Mouse (Mus musculus): ENCODE measurements around the gene Mpp4.

DNA sequence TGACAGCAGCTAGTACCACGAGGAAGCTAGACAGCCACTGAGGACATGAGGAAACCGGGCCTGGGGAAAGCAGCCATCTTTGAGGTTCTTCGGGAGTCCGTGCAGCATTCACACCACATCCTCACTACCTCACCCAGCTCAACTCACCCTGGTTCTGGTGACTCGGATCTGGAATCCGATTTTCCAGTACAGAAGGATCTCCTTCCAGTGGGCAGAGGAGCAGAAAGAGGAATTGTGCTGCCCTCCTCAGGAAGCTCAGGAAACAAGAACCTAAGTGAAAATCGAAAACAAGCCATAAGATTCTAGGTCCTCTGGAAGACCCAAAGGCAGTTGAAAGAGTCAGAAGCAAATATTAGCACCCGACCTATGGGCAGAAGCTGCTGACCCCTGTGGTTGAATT, 7.1 kb upstream of the Mpp4 start:
- no peak for TF ChIP-seq CTCF (IDR thresholded peaks at IDR 0.05; ENCODE audit: control insufficient read depth, insufficient read depth, low read length)
- TF ChIP-seq POLR2A (IDR thresholded peaks at IDR 0.05; ENCODE audit: borderline replicate concordance, control insufficient read depth, low read depth, low read length): no peak
